Mouse (Mus musculus): ENCODE results near the gene Fam189a1. TPM values are rescaled to one million over a fixed set of nuclear protein-coding genes. Genes with fewer than 3 reads are reported as not detected.

The Fam189a1 gene
- polyA plus RNA-seq, 1 experiment from 2014 or later: 13.1 TPM

- H3K4me3 ChIP-seq (ENCODE audit: low read depth, low read length): no peak overlapping the region
- H3K4me1 ChIP-seq (ENCODE audit: control insufficient read depth, insufficient read depth, low read length): no peaks in the 10 kb centered on the region
- no peak overlapping the region for H3K4me2 ChIP-seq (ENCODE audit: low read depth, low read length)
- no peaks in the 10 kb centered on the region for H3K27me3 ChIP-seq (ENCODE audit: control insufficient read depth, insufficient read depth, low read length)
- H3K27ac ChIP-seq (ENCODE audit: low read depth, low read length): no peak overlapping the region
- no peaks in the 10 kb centered on the region for H3K9me3 ChIP-seq (ENCODE audit: control insufficient read depth, low read length)
- ATAC-seq (ENCODE audit: low read depth): no peak
- 87% methylated on average over 4 of the region's 4 CpGs for WGBS
- H3K9ac ChIP-seq (replicated peaks; ENCODE audit: low read depth, low read length): no peak overlapping the region
- H3K36me3 ChIP-seq (ENCODE audit: control insufficient read depth, insufficient read depth, low read length): no peaks in the 10 kb centered on the region
Measured at GRCm38 (mm10) chr7:65091486-65091885, 64.9 kb downstream of the Fam189a1 start.

GRCm38 (mm10) chr7:65085972-65086371 lies 70.4 kb downstream of the Fam189a1 start:
- WGBS: 79% methylated on average over 6 of the region's 6 CpGs
- H3K27ac ChIP-seq (ENCODE audit: low read depth, low read length): no peak overlapping the region
- no peaks in the 10 kb centered on the region for H3K9me3 ChIP-seq (ENCODE audit: control insufficient read depth, low read length)
- H3K36me3 ChIP-seq (ENCODE audit: control insufficient read depth, insufficient read depth, low read length): no peaks in the 10 kb centered on the region
- H3K4me1 ChIP-seq (ENCODE audit: control insufficient read depth, insufficient read depth, low read length): peaks cover 6% of the 10 kb centered on the region; the same call in 1 of the 2 replicates
- no peak overlapping the region for H3K4me2 ChIP-seq (ENCODE audit: low read depth, low read length)
- no peaks in the 10 kb centered on the region for H3K27me3 ChIP-seq (ENCODE audit: control insufficient read depth, insufficient read depth, low read length)
- ATAC-seq (ENCODE audit: low read depth): no peak
- no peak overlapping the region for H3K4me3 ChIP-seq (ENCODE audit: low read depth, low read length)
- H3K9ac ChIP-seq (replicated peaks; ENCODE audit: low read depth, low read length): no peak overlapping the region

- Histone ChIP-seq H3K9me3 (ENCODE audit: control insufficient read depth, low read length) (no peaks in the 10 kb centered on the region), H3K36me3 (ENCODE audit: control insufficient read depth, insufficient read depth, low read length) (no peaks in the 10 kb centered on the region), H3K27ac (ENCODE audit: low read depth, low read length) (no peak overlapping the region), H3K9ac (replicated peaks; ENCODE audit: low read depth, low read length) (no peak overlapping the region), H3K4me2 (ENCODE audit: low read depth, low read length) (no peak overlapping the region), H3K4me1 (ENCODE audit: control insufficient read depth, insufficient read depth, low read length) (peaks cover 6% of the 10 kb centered on the region; the same call in 1 of the 2 replicates), H3K27me3 (ENCODE audit: control insufficient read depth, insufficient read depth, low read length) (no peaks in the 10 kb centered on the region), H3K4me3 (ENCODE audit: low read depth, low read length) (no peak overlapping the region)
- ATAC-seq (ENCODE audit: low read depth): no peak
- WGBS: 33% methylated on average over 3 of the region's 3 CpGs
Measured at GRCm38 (mm10) chr7:65082778-65083091, 73.6 kb downstream of the Fam189a1 start.

- peaks cover 6% of the 10 kb centered on the region; the same call in 1 of the 2 replicates for H3K4me1 ChIP-seq (ENCODE audit: control insufficient read depth, insufficient read depth, low read length)
- WGBS: 42% methylated on average over 6 of the region's 6 CpGs
Measured at GRCm38 (mm10) chr7:65081979-65082777, 74.2 kb downstream of the Fam189a1 start.

GRCm38 (mm10) chr7:65076134-65076533 lies 80.2 kb downstream of the Fam189a1 start:
- Histone ChIP-seq H3K4me1 (ENCODE audit: control insufficient read depth, insufficient read depth, low read length) (no peaks in the 10 kb centered on the region), H3K27me3 (ENCODE audit: control insufficient read depth, insufficient read depth, low read length) (no peaks in the 10 kb centered on the region), H3K4me2 (ENCODE audit: low read depth, low read length) (no peak overlapping the region), H3K9ac (replicated peaks; ENCODE audit: low read depth, low read length) (no peak overlapping the region), H3K9me3 (ENCODE audit: control insufficient read depth, low read length) (no peaks in the 10 kb centered on the region), H3K4me3 (ENCODE audit: low read depth, low read length) (no peak overlapping the region), H3K27ac (ENCODE audit: low read depth, low read length) (no peak overlapping the region), H3K36me3 (ENCODE audit: control insufficient read depth, insufficient read depth, low read length) (no peaks in the 10 kb centered on the region)
- no peak for ATAC-seq (ENCODE audit: low read depth)
- WGBS: 73% methylated on average over 4 of the region's 4 CpGs

More at GRCm38 (mm10) chr7:65081979-65082777, 74.2 kb downstream of the Fam189a1 start:
- H3K4me3 ChIP-seq (ENCODE audit: low read depth, low read length): no peak overlapping the region
- no peak overlapping the region for H3K9ac ChIP-seq (replicated peaks; ENCODE audit: low read depth, low read length)
- H3K36me3 ChIP-seq (ENCODE audit: control insufficient read depth, insufficient read depth, low read length): no peaks in the 10 kb centered on the region
- no peaks in the 10 kb centered on the region for H3K27me3 ChIP-seq (ENCODE audit: control insufficient read depth, insufficient read depth, low read length)
- 0 out of 2 replicates have a peak overlapping the region, but pooled peaks have one; percentile 5 for H3K27ac ChIP-seq (ENCODE audit: low read depth, low read length)
- H3K9me3 ChIP-seq (ENCODE audit: control insufficient read depth, low read length): no peaks in the 10 kb centered on the region
- no peak for ATAC-seq (ENCODE audit: low read depth)
- H3K4me2 ChIP-seq (ENCODE audit: low read depth, low read length): no peak overlapping the region

GRCm38 (mm10) chr7:65074194-65074593 lies 82.2 kb downstream of the Fam189a1 start:
- Histone ChIP-seq H3K27ac (ENCODE audit: low read depth, low read length) (no peak overlapping the region), H3K36me3 (ENCODE audit: control insufficient read depth, insufficient read depth, low read length) (no peaks in the 10 kb centered on the region), H3K4me2 (ENCODE audit: low read depth, low read length) (no peak overlapping the region), H3K9me3 (ENCODE audit: control insufficient read depth, low read length) (no peaks in the 10 kb centered on the region), H3K27me3 (ENCODE audit: control insufficient read depth, insufficient read depth, low read length) (no peaks in the 10 kb centered on the region), H3K4me1 (ENCODE audit: control insufficient read depth, insufficient read depth, low read length) (no peaks in the 10 kb centered on the region), H3K4me3 (ENCODE audit: low read depth, low read length) (no peak overlapping the region), H3K9ac (replicated peaks; ENCODE audit: low read depth, low read length) (no peak overlapping the region)
- ATAC-seq (ENCODE audit: low read depth): no peak
- WGBS: 39% methylated on average over 9 of the region's 9 CpGs

- Histone ChIP-seq H3K27me3 (ENCODE audit: control insufficient read depth, insufficient read depth, low read length) (no peaks in the 10 kb centered on the region), H3K9me3 (ENCODE audit: control insufficient read depth, low read length) (no peaks in the 10 kb centered on the region), H3K27ac (ENCODE audit: low read depth, low read length) (no peak overlapping the region), H3K9ac (replicated peaks; ENCODE audit: low read depth, low read length) (no peak overlapping the region), H3K4me3 (ENCODE audit: low read depth, low read length) (no peak overlapping the region), H3K4me1 (ENCODE audit: control insufficient read depth, insufficient read depth, low read length) (no peaks in the 10 kb centered on the region), H3K4me2 (ENCODE audit: low read depth, low read length) (no peak overlapping the region), H3K36me3 (ENCODE audit: control insufficient read depth, insufficient read depth, low read length) (no peaks in the 10 kb centered on the region)
- WGBS: 27% methylated on average over 6 of the region's 6 CpGs
- ATAC-seq (ENCODE audit: low read depth): no peak
Measured at GRCm38 (mm10) chr7:65073555-65073954, 82.8 kb downstream of the Fam189a1 start.

- 87% methylated on average over 7 of the region's 7 CpGs for WGBS
- Histone ChIP-seq H3K27ac (ENCODE audit: low read depth, low read length) (no peak overlapping the region), H3K4me1 (ENCODE audit: control insufficient read depth, insufficient read depth, low read length) (no peaks in the 10 kb centered on the region; the same call in 1 of the 2 replicates), H3K9ac (replicated peaks; ENCODE audit: low read depth, low read length) (no peak overlapping the region), H3K27me3 (ENCODE audit: control insufficient read depth, insufficient read depth, low read length) (no peaks in the 10 kb centered on the region), H3K4me3 (ENCODE audit: low read depth, low read length) (no peak overlapping the region), H3K36me3 (ENCODE audit: control insufficient read depth, insufficient read depth, low read length) (no peaks in the 10 kb centered on the region), H3K9me3 (ENCODE audit: control insufficient read depth, low read length) (no peaks in the 10 kb centered on the region), H3K4me2 (ENCODE audit: low read depth, low read length) (no peak overlapping the region)
- no peak for ATAC-seq (ENCODE audit: low read depth)
Measured at GRCm38 (mm10) chr7:65066211-65066610, 90.2 kb downstream of the Fam189a1 start.

- Histone ChIP-seq H3K9ac (replicated peaks; ENCODE audit: low read depth, low read length) (no peak overlapping the region), H3K27me3 (ENCODE audit: control insufficient read depth, insufficient read depth, low read length) (no peaks in the 10 kb centered on the region), H3K9me3 (ENCODE audit: control insufficient read depth, low read length) (no peaks in the 10 kb centered on the region), H3K4me3 (ENCODE audit: low read depth, low read length) (no peak overlapping the region), H3K36me3 (ENCODE audit: control insufficient read depth, insufficient read depth, low read length) (no peaks in the 10 kb centered on the region), H3K4me1 (ENCODE audit: control insufficient read depth, insufficient read depth, low read length) (no peaks in the 10 kb centered on the region; the same call in 1 of the 2 replicates), H3K4me2 (ENCODE audit: low read depth, low read length) (no peak overlapping the region), H3K27ac (ENCODE audit: low read depth, low read length) (no peak overlapping the region)
- WGBS: 81% methylated on average over 7 of the region's 7 CpGs
- ATAC-seq (ENCODE audit: low read depth): peak; percentile 31; the same call in 1 of the 2 replicates
Measured at GRCm38 (mm10) chr7:65065457-65065856, 90.9 kb downstream of the Fam189a1 start.
